Mouse (Mus musculus) liver, embryonic 14.5 days (tissue): ENCODE data around the gene Kcnk18.
A peak's percentile ranks its signal among the peaks of the same experiment; 100 is the strongest.

Experiments
- CTCF ChIP-seq: IDR thresholded peaks from 2 replicates; pipeline ENCODE4 v1.5.1; 2016; ENCODE audit warnings: antibody characterized with exemption, low read depth, control low read depth
- EP300 ChIP-seq: IDR thresholded peaks from 2 replicates; pipeline ENCODE4 v1.6.1; 2016; ENCODE audit warnings: antibody characterized with exemption, low read depth

- no peak for TF ChIP-seq EP300
- peak; percentile 100 for TF ChIP-seq CTCF
Measured at GRCm38 (mm10) chr19:59239124-59239817, 20.3 kb downstream of the Kcnk18 start.
